23 mouse cellular contexts compared by ENCODE assay signal in the genomic region with DNA sequence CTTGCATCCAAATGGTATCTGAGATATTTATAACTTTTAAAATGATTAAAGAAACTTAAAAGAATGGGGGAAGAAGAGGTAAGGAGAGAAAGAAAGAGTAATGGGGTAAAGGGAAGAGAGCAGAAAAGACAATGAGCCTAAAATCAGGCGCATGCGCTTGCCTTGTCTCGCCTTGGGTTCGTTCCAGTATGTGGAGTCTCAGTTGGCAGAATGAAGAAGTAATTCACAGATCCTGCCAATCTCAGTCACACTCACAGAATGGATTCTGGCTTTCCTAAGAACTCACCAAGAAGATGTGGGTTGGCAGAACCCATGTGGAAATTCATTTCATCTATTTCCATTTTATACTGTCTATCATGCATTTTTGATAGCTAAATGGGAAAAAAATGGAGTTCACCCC. TPM values are rescaled to one million over a fixed set of nuclear protein-coding genes. Genes with fewer than 3 reads are reported as not detected.
A peak's percentile ranks its signal among the peaks of the same experiment; 100 is the strongest.
DNase-seq lines count a peak whose midpoint lies in the region; ATAC-seq and TF ChIP-seq lines count a peak whose summit lies in the region.
"Had no signal": no experiment of that assay in that cellular context is flagged by ENCODE, and none has a peak within 500 bp of the region (broad histone marks: within the 10 kb centered on the region; RNA-seq: fewer than 3 reads in every experiment).

No protein-coding gene starts in this region.

- no peak overlapping the region for H3K4me2 ChIP-seq in forebrain, embryonic 14.5 days (ENCODE audit: low read length)
- no peak overlapping the region for H3K4me2 ChIP-seq in forebrain, embryonic 12.5 days
- no peak overlapping the region for H3K4me2 ChIP-seq in forebrain, postnatal 0 days (ENCODE audit: low read depth)
- H3K4me2 ChIP-seq: liver, embryonic 12.5 days; midbrain, embryonic 15.5 days; neural tube, embryonic 12.5 days had no signal

- no peak for TF ChIP-seq CTCF in brain, embryonic 14.5 days (IDR thresholded peaks at IDR 0.05; ENCODE audit: borderline replicate concordance, extremely low read depth, insufficient read depth, insufficient read length)
- no peak for TF ChIP-seq CTCF in forebrain, postnatal 0 days (IDR thresholded peaks at IDR 0.05; ENCODE audit: low read depth)

- H3K27ac ChIP-seq in forebrain, embryonic 14.5 days (ENCODE audit: low read depth, low read length): no peak overlapping the region
- H3K27ac ChIP-seq in forebrain, embryonic 12.5 days: no peak overlapping the region
- H3K27ac ChIP-seq in forebrain, postnatal 0 days (ENCODE audit: low read depth, low read length): 0 out of 2 replicates have a peak overlapping the region, but pooled peaks have one; percentile 21
- H3K27ac ChIP-seq: hindbrain, embryonic 10.5 days; liver, embryonic 12.5 days; midbrain, embryonic 15.5 days; neural tube, embryonic 12.5 days had no signal

- TF ChIP-seq POLR2A in brain, embryonic 14.5 days (IDR thresholded peaks at IDR 0.05; ENCODE audit: borderline replicate concordance, extremely low read depth, insufficient read depth, insufficient read length, poor library complexity, severe bottlenecking): no peak

- no peak overlapping the region for H3K4me3 ChIP-seq in forebrain, embryonic 14.5 days (ENCODE audit: low read depth, low read length)
- H3K4me3 ChIP-seq in forebrain, embryonic 12.5 days (replicated peaks): no peak overlapping the region
- no peak overlapping the region for H3K4me3 ChIP-seq in forebrain, postnatal 0 days (ENCODE audit: low read depth, low read length)
- H3K4me3 ChIP-seq: erythroblast, embryonic 14.5 days; hindbrain, embryonic 10.5 days; liver, embryonic 12.5 days; midbrain, embryonic 15.5 days; myocyte; neural tube, embryonic 12.5 days had no signal

- no peaks in the 10 kb centered on the region for H3K36me3 ChIP-seq in forebrain, embryonic 14.5 days (ENCODE audit: control insufficient read depth, insufficient read depth, low read length)
- no peaks in the 10 kb centered on the region for H3K36me3 ChIP-seq in forebrain, embryonic 12.5 days (replicated peaks)
- no peaks in the 10 kb centered on the region for H3K36me3 ChIP-seq in forebrain, postnatal 0 days (ENCODE audit: insufficient read depth)
- H3K36me3 ChIP-seq: hindbrain, embryonic 10.5 days; liver, embryonic 12.5 days; midbrain, embryonic 15.5 days; neural tube, embryonic 12.5 days had no signal

- WGBS in forebrain, embryonic 14.5 days: 52% methylated on average over 4 of the region's 4 CpGs
- 81% methylated on average over 4 of the region's 4 CpGs for WGBS in forebrain, embryonic 12.5 days
- WGBS in forebrain, postnatal 0 days: 43% methylated on average over 4 of the region's 4 CpGs

- H3K9me3 ChIP-seq in forebrain, embryonic 14.5 days (replicated peaks; ENCODE audit: control insufficient read depth, low read length): no peaks in the 10 kb centered on the region
- H3K9me3 ChIP-seq in forebrain, embryonic 12.5 days: no peaks in the 10 kb centered on the region
- no peaks in the 10 kb centered on the region for H3K9me3 ChIP-seq in forebrain, postnatal 0 days (ENCODE audit: low read length)
- H3K9me3 ChIP-seq: hindbrain, embryonic 10.5 days; liver, embryonic 12.5 days; midbrain, embryonic 15.5 days; neural tube, embryonic 12.5 days had no signal

- DNase-seq in forebrain, embryonic 14.5 days (ENCODE audit: low spot score): peak; percentile 90
- DNase-seq in left cerebral cortex, postnatal 4 days: peak; percentile 69
- DNase-seq in left cerebral cortex, postnatal 10 days (ENCODE audit: extremely low spot score in 1 of 2, low spot score in 2 of 2): no peak
- DNase-seq in brain, embryonic 14.5 days (ENCODE audit: low read depth): peak; percentile 91
- peak; percentile 85 for DNase-seq in forebrain, postnatal 0 days
- DNase-seq in lung, postnatal 25 days (ENCODE audit: low spot score): no peak
- DNase-seq: adrenal gland, postnatal 25 days; cerebellum, adult 8-10 months; gastrocnemius, postnatal 14 days; heart, postnatal 14 days; kidney, adult 9 months; kidney, postnatal 10 days; liver, postnatal 0 days; lung, postnatal 4 days had no signal

- H3K9ac ChIP-seq in forebrain, embryonic 14.5 days (ENCODE audit: low read length): no peak overlapping the region
- no peak overlapping the region for H3K9ac ChIP-seq in forebrain, embryonic 12.5 days
- H3K9ac ChIP-seq in forebrain, postnatal 0 days: no peak overlapping the region
- H3K9ac ChIP-seq: liver, embryonic 12.5 days; liver, postnatal 0 days; midbrain, embryonic 15.5 days; neural tube, embryonic 12.5 days had no signal

- intact Hi-C loops in left cerebral cortex, postnatal 4 days (cut with DNase I): no loop called here
- intact Hi-C loops in left cerebral cortex, postnatal 10 days (cut with DNase I): no loop called here

- peak; percentile 86; the same call in 1 of the 2 replicates for ATAC-seq in forebrain, embryonic 14.5 days
- no peak for ATAC-seq in forebrain, embryonic 12.5 days (ENCODE audit: low FRiP score)
- ATAC-seq in forebrain, postnatal 0 days: peak; percentile 58; the same call in 1 of the 2 replicates
- ATAC-seq: CD4-positive, CD25-positive, alpha-beta regulatory T cell, adult 4 months; intestine, postnatal 0 days; liver, embryonic 12.5 days; liver, postnatal 0 days; midbrain, embryonic 15.5 days had no signal

- H3K27me3 ChIP-seq in forebrain, embryonic 14.5 days (replicated peaks; ENCODE audit: control insufficient read depth, insufficient read depth, low read length): no peaks in the 10 kb centered on the region
- no peaks in the 10 kb centered on the region for H3K27me3 ChIP-seq in forebrain, embryonic 12.5 days
- no peaks in the 10 kb centered on the region for H3K27me3 ChIP-seq in forebrain, postnatal 0 days (ENCODE audit: insufficient read depth, low read length)
- H3K27me3 ChIP-seq: liver, embryonic 12.5 days; midbrain, embryonic 15.5 days; neural tube, embryonic 12.5 days had no signal

- H3K4me1 ChIP-seq in forebrain, embryonic 14.5 days (ENCODE audit: control insufficient read depth, insufficient read depth, low read length): no peaks in the 10 kb centered on the region
- H3K4me1 ChIP-seq in forebrain, embryonic 12.5 days: no peaks in the 10 kb centered on the region
- H3K4me1 ChIP-seq in forebrain, postnatal 0 days (ENCODE audit: insufficient read depth): no peaks in the 10 kb centered on the region
- H3K4me1 ChIP-seq: hindbrain, embryonic 10.5 days; liver, embryonic 12.5 days; midbrain, embryonic 15.5 days; neural tube, embryonic 12.5 days had no signal

RNA-seq across cellular contexts. Expression of a gene that starts 26.2 kb away (rescaled TPM):
- polyA plus RNA-seq in forebrain, embryonic 14.5 days (2014; fragmentation: Nextera tagmentation; extraction: Ambion mirVana): 14.9 and 16.0 TPM in 2 replicates
- polyA plus RNA-seq in forebrain, embryonic 12.5 days (2016; fragmentation: Nextera tagmentation; extraction: Ambion mirVana): 7.6 and 8.4 TPM in 2 replicates
- total RNA-seq in left cerebral cortex, postnatal 4 days (2021): 10 to 100 TPM; 14.9 to 21.9 TPM
- 10 to 100 TPM; 18.8 to 21.6 TPM for total RNA-seq in left cerebral cortex, postnatal 10 days (2021)
- 5.5 and 10.2 TPM in 2 replicates for polyA plus RNA-seq in brain, embryonic 14.5 days (2012; rRNA removed)
- 17.2 and 31.7 TPM in 2 replicates for total RNA-seq in forebrain, postnatal 0 days (2014; rRNA removed)
- polyA plus RNA-seq in forebrain, postnatal 0 days (2015; fragmentation: Nextera tagmentation; extraction: Ambion mirVana): 9.7 and 11.9 TPM in 2 replicates
- polyA plus RNA-seq: CD4-positive, CD25-positive, alpha-beta regulatory T cell, adult 4 months; erythroblast, embryonic 14.5 days; myocyte had no signal

Comparison
In these comparisons a context has a peak if more than half of its experiments do, and no peak if none do; other contexts are left out.
1. DNase-seq: peak in forebrain, embryonic 14.5 days (single experiment), left cerebral cortex, postnatal 4 days (single experiment), brain, embryonic 14.5 days (single experiment) and forebrain, postnatal 0 days (single experiment); none in left cerebral cortex, postnatal 10 days (0 of 2) and lung, postnatal 25 days (single experiment).